Mouse (Mus musculus) retina, adult 2 months (tissue): ENCODE measurements around the gene Olfr803.

Experiments used
- DNase-seq: peaks from one replicate; pipeline ENCODE4 v3.0.0-alpha.2; 2012; ENCODE audit warnings: low read depth, low spot score

Gene Olfr803

DNA sequence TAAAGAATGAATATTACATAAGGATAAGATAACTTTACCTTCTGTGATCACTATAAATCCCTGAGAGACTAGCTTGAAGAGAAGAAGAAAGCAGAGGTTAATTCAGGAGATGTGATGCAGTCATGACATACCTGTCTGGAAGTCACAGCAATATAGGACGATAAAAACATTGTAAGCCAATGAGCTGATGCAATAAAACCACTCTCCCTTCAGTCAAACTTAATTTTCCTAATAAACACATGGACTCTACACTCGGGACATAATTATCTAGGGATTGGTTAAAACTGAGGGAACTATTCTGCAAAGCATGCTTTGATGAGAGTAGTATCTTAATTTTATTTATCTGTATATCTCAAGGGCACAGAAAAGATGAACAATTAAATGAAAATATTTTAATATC, at the start of gene Olfr803:
Olfr803 (minus strand) TSS at position 101 of the 400 bp plus-strand sequence.
- DNase-seq, result no peak

DNA sequence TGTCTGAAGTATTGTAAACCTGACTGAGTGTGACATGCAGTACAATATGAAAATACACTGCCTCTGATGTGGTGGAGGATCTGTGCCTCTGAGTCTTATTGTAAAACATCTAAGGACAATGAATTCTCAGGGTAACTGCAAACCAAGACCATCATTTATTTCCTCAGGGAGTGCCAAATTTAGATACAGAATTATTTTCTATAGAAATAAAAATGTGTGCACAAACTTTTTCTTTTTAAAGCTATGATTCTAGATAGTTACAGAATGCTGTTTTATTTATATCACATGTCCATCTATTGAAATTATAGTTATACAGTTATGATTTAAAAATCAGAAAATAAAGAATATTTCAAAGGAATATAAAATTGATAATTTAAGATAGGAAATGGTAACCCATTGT, 47.7 kb upstream of the Olfr803 start, which contains the start of gene Olfr806:
Olfr806 (minus strand) TSS at position 101 of the 400 bp plus-strand sequence.
- no peak for DNase-seq

DNA sequence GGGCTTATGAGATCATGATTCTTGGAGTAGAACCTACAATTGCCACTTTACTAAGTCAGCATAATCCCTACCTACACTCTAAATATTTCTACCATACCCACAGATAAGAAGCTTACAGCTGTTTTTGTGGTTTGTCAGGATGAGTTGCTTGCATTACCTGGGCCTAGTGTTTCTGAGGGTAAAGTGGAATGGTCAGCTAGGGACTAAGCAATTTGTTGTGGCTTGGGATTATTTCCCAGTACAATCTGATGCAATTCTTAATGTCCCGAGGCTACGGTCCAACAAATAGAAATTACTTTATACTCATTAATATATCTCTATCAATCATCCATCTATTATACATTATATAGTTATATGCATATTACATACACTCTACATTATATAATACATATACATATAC, 35.2 kb upstream of the Olfr803 start, which contains the start of gene Olfr805:
Olfr805 (minus strand) TSS at position 101 of the 400 bp plus-strand sequence.
- DNase-seq, result no peak

DNA sequence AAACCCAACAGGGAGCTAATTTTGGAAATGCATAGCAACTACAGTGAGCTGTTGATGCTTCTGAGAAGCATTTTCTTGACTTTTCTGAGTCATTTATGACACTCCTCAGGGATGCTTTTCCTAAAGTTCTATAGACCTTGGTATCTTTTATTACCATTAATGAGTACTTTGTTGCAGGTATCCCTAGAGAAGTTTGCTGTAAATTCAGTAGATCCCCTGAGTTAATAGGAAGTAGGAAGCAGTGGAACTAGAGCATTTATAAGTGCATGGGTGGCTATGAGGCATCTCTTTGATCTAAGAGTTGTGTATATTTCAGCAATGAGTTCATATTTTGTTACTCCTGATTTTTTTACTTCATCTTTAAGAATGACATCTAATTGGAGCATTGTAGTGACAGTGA, 8.8 kb upstream of the Olfr803 start, which contains the start of gene Olfr804:
Olfr804 (plus strand) TSS at position 301 of the 400 bp plus-strand sequence.
- no peak for DNase-seq

DNA sequence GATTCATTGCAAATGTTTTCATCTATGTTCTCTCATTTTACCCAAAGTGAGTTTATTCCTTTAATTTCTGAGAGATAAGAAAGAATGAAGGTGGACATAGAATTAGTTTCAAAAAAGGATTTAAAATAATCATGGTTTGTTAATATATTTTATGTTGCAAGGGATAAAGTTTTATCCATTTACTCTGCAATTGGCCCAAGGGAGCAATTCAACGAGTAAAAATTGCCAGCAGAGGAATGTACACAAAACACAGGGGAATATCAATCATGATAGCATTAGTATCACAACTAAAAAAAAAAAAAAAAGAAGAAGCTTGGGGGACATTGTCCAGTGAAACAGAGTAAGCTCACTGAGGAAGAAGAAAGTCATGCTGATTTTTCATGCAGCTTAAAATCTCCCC, 6.0 kb downstream of the Olfr803 start, which contains the start of gene Olfr802:
Olfr802 (minus strand) TSS at position 101 of the 400 bp plus-strand sequence.
- DNase-seq, result no peak

DNA sequence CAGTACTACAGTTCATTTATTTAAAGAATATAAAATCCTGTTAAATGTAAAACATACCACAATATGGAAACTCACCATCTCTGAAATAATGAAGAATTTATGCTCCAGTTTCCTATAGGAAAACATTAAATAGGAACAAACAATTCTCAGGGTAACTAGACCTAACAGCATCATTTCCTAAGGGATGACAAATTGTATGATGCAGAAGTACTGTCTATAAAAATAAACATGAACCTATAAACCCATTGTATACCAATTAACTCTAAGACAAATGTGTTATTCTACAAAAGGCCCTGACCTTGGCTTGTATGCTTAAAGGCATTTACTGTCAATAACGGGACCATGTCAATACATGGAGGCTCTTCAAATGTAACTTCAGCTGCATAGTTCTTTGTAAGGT, 20.3 kb downstream of the Olfr803 start, which contains the start of gene Olfr801:
Olfr801 (minus strand) TSS at position 101 of the 400 bp plus-strand sequence.
- DNase-seq, result no peak

DNA sequence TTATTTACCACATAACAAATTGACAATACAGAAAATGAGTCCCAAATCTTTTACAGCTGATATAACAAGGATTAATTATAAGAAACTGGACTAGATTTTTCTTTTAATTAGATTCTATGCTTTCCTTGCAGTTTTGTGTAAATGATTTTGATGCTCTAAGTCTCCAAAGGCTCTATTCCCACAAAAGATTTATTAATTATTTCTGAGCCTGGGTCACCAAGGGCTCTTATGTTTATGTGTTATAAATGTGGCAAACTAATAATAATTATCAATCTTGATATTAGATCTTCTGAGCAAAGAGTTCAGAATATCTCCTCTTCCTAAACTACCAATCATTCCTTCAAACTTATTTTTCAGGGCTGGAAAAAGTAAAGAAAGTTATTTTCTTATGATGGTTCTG, 36.7 kb downstream of the Olfr803 start, which contains the start of gene Olfr800:
Olfr800 (plus strand) TSS at position 301 of the 400 bp plus-strand sequence.
- no peak for DNase-seq

DNA sequence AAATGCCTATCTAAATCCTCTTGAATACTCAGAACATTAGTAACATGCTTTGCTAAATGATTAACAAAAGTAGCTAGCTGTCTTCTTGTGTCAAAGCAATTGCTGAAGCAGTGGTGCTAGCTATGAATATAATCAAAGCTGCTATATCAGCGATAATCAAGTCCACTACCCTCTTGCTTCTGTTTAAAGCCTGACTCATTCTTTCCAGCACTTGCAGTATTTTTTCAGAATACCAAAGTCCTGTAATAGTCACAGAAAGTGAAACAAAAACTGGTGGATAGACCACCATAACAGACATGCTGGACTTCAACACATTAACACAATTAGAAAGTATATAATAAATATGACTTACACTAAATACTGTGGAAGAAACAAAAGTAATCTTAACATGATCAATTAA, 42.3 kb downstream of the Olfr803 start:
- no peak for DNase-seq
